Mouse (Mus musculus) hindbrain, embryonic 13.5 days (tissue): Measurements from ENCODE around the gene Csnk2b. TPM values are rescaled to one million over a fixed set of nuclear protein-coding genes. Genes with fewer than 3 reads are reported as not detected.
A peak's percentile ranks its signal among the peaks of the same experiment; 100 is the strongest.

ENCODE experiments used
- ATAC-seq: fragments of 200-750 bp; cut with Nextera tagmentation; 2 replicates; pipeline ENCODE4 v1.8.0; 2017; ENCODE audit warnings: moderate TSS enrichment; ENCODE audit not compliant: low FRiP score
- H3K27ac ChIP-seq: fragments of 300-500 bp; sonication (generic); 2 replicates; pipeline ENCODE4 v1.5.1; 2015; ENCODE audit warnings: inconsistent platforms, mild to moderate bottlenecking, moderate library complexity
- H3K27me3 ChIP-seq: fragments of 300-500 bp; sonication (generic); 2 replicates; pipeline ENCODE4 v1.6.1; 2015; ENCODE audit warnings: mild to moderate bottlenecking, inconsistent platforms
- H3K36me3 ChIP-seq: fragments of 300-500 bp; sonication (generic); 2 replicates; pipeline ENCODE4 v1.6.1; 2015; ENCODE audit warnings: mild to moderate bottlenecking, inconsistent platforms
- H3K4me1 ChIP-seq: fragments of 300-500 bp; sonication (generic); replicated peaks from 2 replicates; pipeline ENCODE4 v1.6.1; 2015; ENCODE audit warnings: inconsistent platforms
- H3K4me2 ChIP-seq: fragments of 300-500 bp; sonication (generic); 2 replicates; pipeline ENCODE4 v1.6.1; 2015; ENCODE audit warnings: inconsistent platforms, mild to moderate bottlenecking, moderate library complexity
- H3K4me3 ChIP-seq: fragments of 300-500 bp; sonication (generic); 2 replicates; pipeline ENCODE4 v1.5.1; 2015; ENCODE audit warnings: mild to moderate bottlenecking, inconsistent platforms
- H3K9ac ChIP-seq: fragments of 300-500 bp; sonication (generic); 2 replicates; pipeline ENCODE4 v1.6.1; 2015; ENCODE audit warnings: mild to moderate bottlenecking, inconsistent platforms
- H3K9me3 ChIP-seq: fragments of 300-500 bp; sonication (generic); 2 replicates; pipeline ENCODE4 v1.6.1; 2016; ENCODE audit warnings: inconsistent platforms
- WGBS: fragments of 180-500 bp; shearing (Covaris S2); methylation state at CpG from one replicate; pipeline ENCODE4 v1.1.7; 2015; 5-methylcytosine and 5-hydroxymethylcytosine counted together
- polyA plus RNA-seq: library from polyadenylated mRNA; unstranded; fragments of >200 nt; fragmentation: Nextera tagmentation; extraction: Ambion mirVana; gene quantifications from 2 replicates; pipeline ENCODE4 v1.2.1, GENCODE M21; 2015

Csnk2b gene
- polyA plus RNA-seq, 1 experiment from 2014 or later, result 322 TPM

GRCm38 (mm10) chr17:35090166-35090932 lies 31.5 kb downstream of the Csnk2b start:
- peak overlapping the region; percentile 98 for H3K27ac ChIP-seq
- peak overlapping the region; percentile 60 for H3K4me3 ChIP-seq
- H3K27me3 ChIP-seq, result no peaks in the 10 kb centered on the region
- H3K9me3 ChIP-seq, result no peaks in the 10 kb centered on the region
- peak overlapping the region; percentile 90 for H3K9ac ChIP-seq
- H3K4me1 ChIP-seq, result peaks cover 15% of the 10 kb centered on the region
- peaks cover 43% of the 10 kb centered on the region for H3K36me3 ChIP-seq
- WGBS, result 55% methylated on average over 8 of the region's 8 CpGs
- H3K4me2 ChIP-seq, result peak overlapping the region; percentile 68
- no peak for ATAC-seq

- WGBS, result 3% methylated on average over 60 of the region's 67 CpGs
- no peaks in the 10 kb centered on the region for H3K27me3 ChIP-seq
These were observed 32.8 kb downstream of the Csnk2b start, which contains the start of gene Abhd16a for GRCm38 (mm10) chr17:35088825-35089644. Abhd16a (plus strand) TSS chr17:35089263.

GRCm38 (mm10) chr17:35088151-35088550 lies 33.7 kb downstream of the Csnk2b start:
- no peak overlapping the region for H3K4me3 ChIP-seq
- H3K27me3 ChIP-seq, result no peaks in the 10 kb centered on the region
- no peak overlapping the region for H3K27ac ChIP-seq
- H3K4me2 ChIP-seq, result no peak overlapping the region
- peaks cover 22% of the 10 kb centered on the region for H3K36me3 ChIP-seq
- H3K4me1 ChIP-seq, result peaks cover 15% of the 10 kb centered on the region
- 64% methylated on average over 2 of the region's 2 CpGs for WGBS
- no peak for ATAC-seq
- no peak overlapping the region for H3K9ac ChIP-seq
- H3K9me3 ChIP-seq, result no peaks in the 10 kb centered on the region

More at GRCm38 (mm10) chr17:35088825-35089644, 32.8 kb downstream of the Csnk2b start, which contains the start of gene Abhd16a:
- ATAC-seq, result peak; percentile 98
- Histone ChIP-seq H3K27ac (peak within 1 kb of the TSS; percentile 98), H3K4me2 (peak within 1 kb of the TSS; percentile 68), H3K4me1 (peaks cover 15% of the 10 kb centered on the region), H3K9me3 (no peaks in the 10 kb centered on the region), H3K36me3 (peaks cover 30% of the 10 kb centered on the region), H3K9ac (peak within 1 kb of the TSS; percentile 90), H3K4me3 (peak within 1 kb of the TSS; percentile 60)

GRCm38 (mm10) chr17:35085208-35085865 lies 36.5 kb downstream of the Csnk2b start, which contains the start of gene Ly6g6f:
Ly6g6f (minus strand) TSS chr17:35085610.
- 84% methylated on average over 7 of the region's 7 CpGs for WGBS
- no peak for ATAC-seq
- Histone ChIP-seq H3K27me3 (no peaks in the 10 kb centered on the region), H3K9ac (no peak within 1 kb of the TSS), H3K27ac (no peak within 1 kb of the TSS), H3K4me3 (no peak within 1 kb of the TSS), H3K4me1 (peaks cover 7% of the 10 kb centered on the region), H3K4me2 (no peak within 1 kb of the TSS), H3K9me3 (no peaks in the 10 kb centered on the region), H3K36me3 (no peaks in the 10 kb centered on the region)

GRCm38 (mm10) chr17:35083929-35084497 lies 37.8 kb downstream of the Csnk2b start:
- Histone ChIP-seq H3K4me2 (no peak overlapping the region), H3K4me3 (no peak overlapping the region), H3K27me3 (no peaks in the 10 kb centered on the region), H3K27ac (no peak overlapping the region), H3K36me3 (no peaks in the 10 kb centered on the region), H3K9ac (no peak overlapping the region), H3K4me1 (no peaks in the 10 kb centered on the region), H3K9me3 (no peaks in the 10 kb centered on the region)
- 86% methylated on average over 3 of the region's 3 CpGs for WGBS
- no peak for ATAC-seq

GRCm38 (mm10) chr17:35082841-35083576 lies 38.8 kb downstream of the Csnk2b start:
- no peak overlapping the region for H3K27ac ChIP-seq
- no peak overlapping the region for H3K4me3 ChIP-seq
- H3K9ac ChIP-seq, result no peak overlapping the region
- no peaks in the 10 kb centered on the region for H3K9me3 ChIP-seq
- no peaks in the 10 kb centered on the region for H3K36me3 ChIP-seq
- 85% methylated on average over 16 of the region's 16 CpGs for WGBS
- H3K4me2 ChIP-seq, result no peak overlapping the region
- H3K4me1 ChIP-seq, result peaks cover under 1% of the 10 kb centered on the region
- ATAC-seq, result no peak
- H3K27me3 ChIP-seq, result no peaks in the 10 kb centered on the region

- Histone ChIP-seq H3K9me3 (no peaks in the 10 kb centered on the region), H3K4me3 (no peak overlapping the region), H3K27me3 (no peaks in the 10 kb centered on the region), H3K4me1 (peaks cover 12% of the 10 kb centered on the region), H3K27ac (no peak overlapping the region), H3K4me2 (no peak overlapping the region), H3K36me3 (no peaks in the 10 kb centered on the region), H3K9ac (no peak overlapping the region)
- 54% methylated on average over 4 of the region's 4 CpGs for WGBS
- no peak for ATAC-seq
These were observed 41.1 kb downstream of the Csnk2b start for GRCm38 (mm10) chr17:35080710-35081109.

- Histone ChIP-seq H3K4me2 (no peak overlapping the region), H3K9me3 (no peaks in the 10 kb centered on the region), H3K36me3 (no peaks in the 10 kb centered on the region), H3K4me1 (peaks cover 12% of the 10 kb centered on the region), H3K27me3 (no peaks in the 10 kb centered on the region), H3K27ac (no peak overlapping the region), H3K9ac (no peak overlapping the region), H3K4me3 (no peak overlapping the region)
- no peak for ATAC-seq
- WGBS, result 71% methylated on average over 6 of the region's 6 CpGs
These were observed 41.6 kb downstream of the Csnk2b start for GRCm38 (mm10) chr17:35080248-35080647.

GRCm38 (mm10) chr17:35079778-35080177 lies 42.1 kb downstream of the Csnk2b start:
- H3K4me2 ChIP-seq, result no peak overlapping the region
- H3K36me3 ChIP-seq, result no peaks in the 10 kb centered on the region
- H3K9ac ChIP-seq, result no peak overlapping the region
- 74% methylated on average over 9 of the region's 9 CpGs for WGBS
- H3K4me1 ChIP-seq, result peaks cover 12% of the 10 kb centered on the region
- H3K4me3 ChIP-seq, result no peak overlapping the region
- no peak for ATAC-seq
- H3K9me3 ChIP-seq, result no peaks in the 10 kb centered on the region
- H3K27me3 ChIP-seq, result no peaks in the 10 kb centered on the region
- no peak overlapping the region for H3K27ac ChIP-seq

- Histone ChIP-seq H3K4me1 (peaks cover 12% of the 10 kb centered on the region), H3K27me3 (no peaks in the 10 kb centered on the region), H3K36me3 (no peaks in the 10 kb centered on the region), H3K4me3 (peak within 1 kb of the TSS; percentile 10; the same call in 1 of the 2 replicates), H3K27ac (no peak within 1 kb of the TSS; the same call in 1 of the 2 replicates), H3K9ac (peak within 1 kb of the TSS; percentile 44), H3K4me2 (peak within 1 kb of the TSS; percentile 44), H3K9me3 (no peaks in the 10 kb centered on the region)
- WGBS, result 14% methylated on average over 14 of the region's 14 CpGs
- ATAC-seq, result no peak
These were observed 44.0 kb downstream of the Csnk2b start, which contains the start of gene Ly6g6d for GRCm38 (mm10) chr17:35077786-35078233. Ly6g6d (minus strand) TSS chr17:35078065.

GRCm38 (mm10) chr17:35077285-35077684 lies 44.6 kb downstream of the Csnk2b start:
- Histone ChIP-seq H3K9me3 (no peaks in the 10 kb centered on the region), H3K36me3 (no peaks in the 10 kb centered on the region), H3K9ac (peak overlapping the region; percentile 44), H3K27me3 (no peaks in the 10 kb centered on the region), H3K4me3 (no peak overlapping the region), H3K4me1 (peaks cover 12% of the 10 kb centered on the region), H3K4me2 (peak overlapping the region; percentile 44), H3K27ac (no peak overlapping the region)
- ATAC-seq, result no peak
- WGBS, result 40% methylated on average over 2 of the region's 2 CpGs
